Mouse (Mus musculus): ENCODE results near the gene Kif11. TPM values are rescaled to one million over a fixed set of nuclear protein-coding genes. Genes with fewer than 3 reads are reported as not detected.

Kif11 gene
- polyA plus RNA-seq (2016; fragmentation: Nextera tagmentation; extraction: Ambion mirVana), result 69.1 and 69.8 TPM in 2 replicates

- Histone ChIP-seq H3K36me3 (peaks cover 30% of the 10 kb centered on the region), H3K27ac (peak within 1 kb of the TSS; percentile 98), H3K4me2 (peak within 1 kb of the TSS; percentile 74), H3K27me3 (replicated peaks) (no peaks in the 10 kb centered on the region), H3K9ac (peak within 1 kb of the TSS; percentile 97), H3K4me1 (peaks cover 56% of the 10 kb centered on the region), H3K4me3 (peak within 1 kb of the TSS; percentile 98), H3K9me3 (replicated peaks) (no peaks in the 10 kb centered on the region)
- peak; percentile 97 for ATAC-seq
- WGBS (ENCODE audit: insufficient replicate concordance), result under 1% methylated on average over 73 of the region's 73 CpGs
Measured at GRCm38 (mm10) chr19:37375755-37376615, at the start of gene Kif11. TSS of gene Kif11 (plus strand) at chr19:37376403.

DNA sequence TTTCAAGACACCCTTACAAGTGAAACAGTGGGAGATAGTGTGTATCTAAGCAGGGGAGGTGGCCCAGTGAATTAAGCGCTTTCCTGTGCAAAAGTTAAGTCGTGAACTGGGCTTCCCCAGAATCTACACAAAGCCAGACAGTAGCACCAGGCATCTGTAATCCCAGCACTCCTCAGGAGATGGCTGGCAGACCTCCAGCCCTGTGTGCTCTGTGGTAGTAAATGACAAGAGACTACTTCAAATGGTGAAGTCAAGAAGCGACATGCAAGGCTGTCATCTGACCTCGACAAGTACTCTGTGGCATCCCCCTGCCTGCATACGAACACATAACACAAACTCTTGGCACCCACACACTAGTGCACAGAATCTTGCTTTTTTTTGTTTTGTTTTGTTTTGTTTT, 49.0 kb upstream of the Kif11 start:
- Histone ChIP-seq H3K4me2 (no peak overlapping the region), H3K4me3 (no peak overlapping the region), H3K27ac (no peak overlapping the region), H3K27me3 (replicated peaks) (no peaks in the 10 kb centered on the region), H3K4me1 (no peaks in the 10 kb centered on the region), H3K9ac (no peak overlapping the region), H3K36me3 (peaks cover 53% of the 10 kb centered on the region), H3K9me3 (replicated peaks) (no peaks in the 10 kb centered on the region)
- WGBS (ENCODE audit: insufficient replicate concordance), result 84% methylated on average over 5 of the region's 5 CpGs
- ATAC-seq, result no peak

DNA sequence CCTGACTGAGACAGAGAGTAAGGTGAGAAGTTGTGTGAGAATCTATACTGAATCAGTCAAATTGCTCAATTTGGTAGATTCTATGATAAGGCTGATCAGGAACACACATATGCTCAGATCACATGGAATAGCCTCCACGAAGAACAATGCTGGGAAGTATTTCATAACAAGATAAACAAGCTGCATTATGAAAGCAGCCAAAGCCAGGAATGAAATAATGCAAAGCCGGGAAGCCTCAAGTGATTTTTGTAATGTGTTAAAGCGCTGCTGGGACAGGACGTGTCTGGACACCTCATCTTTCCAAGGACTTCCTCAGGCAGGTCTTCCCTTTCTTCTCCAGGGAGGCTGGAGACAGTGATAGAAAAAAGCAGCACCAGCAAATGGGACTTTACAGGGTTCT, 43.5 kb upstream of the Kif11 start:
- H3K4me3 ChIP-seq, result no peak overlapping the region
- no peak overlapping the region for H3K9ac ChIP-seq
- WGBS (ENCODE audit: insufficient replicate concordance), result 73% methylated on average over 4 of the region's 4 CpGs
- peaks cover 27% of the 10 kb centered on the region for H3K36me3 ChIP-seq
- no peaks in the 10 kb centered on the region for H3K27me3 ChIP-seq (replicated peaks)
- H3K4me2 ChIP-seq, result 0 out of 2 replicates have a peak overlapping the region, but pooled peaks have one; percentile 6
- no peak overlapping the region for H3K27ac ChIP-seq
- peaks cover 29% of the 10 kb centered on the region for H3K4me1 ChIP-seq
- no peak for ATAC-seq
- no peaks in the 10 kb centered on the region for H3K9me3 ChIP-seq (replicated peaks)

- H3K27ac ChIP-seq, result no peak overlapping the region
- 33% methylated on average over 5 of the region's 5 CpGs for WGBS (ENCODE audit: insufficient replicate concordance)
- no peak overlapping the region for H3K4me3 ChIP-seq
- peak; percentile 35; the same call in 1 of the 2 replicates for ATAC-seq
- no peak overlapping the region for H3K9ac ChIP-seq
- H3K9me3 ChIP-seq (replicated peaks), result no peaks in the 10 kb centered on the region
- H3K4me2 ChIP-seq, result 0 out of 2 replicates have a peak overlapping the region, but pooled peaks have one; percentile 6
- peaks cover 21% of the 10 kb centered on the region for H3K36me3 ChIP-seq
- no peaks in the 10 kb centered on the region for H3K27me3 ChIP-seq (replicated peaks)
- peaks cover 33% of the 10 kb centered on the region for H3K4me1 ChIP-seq
Measured at GRCm38 (mm10) chr19:37333357-37333756, 42.8 kb upstream of the Kif11 start.

DNA sequence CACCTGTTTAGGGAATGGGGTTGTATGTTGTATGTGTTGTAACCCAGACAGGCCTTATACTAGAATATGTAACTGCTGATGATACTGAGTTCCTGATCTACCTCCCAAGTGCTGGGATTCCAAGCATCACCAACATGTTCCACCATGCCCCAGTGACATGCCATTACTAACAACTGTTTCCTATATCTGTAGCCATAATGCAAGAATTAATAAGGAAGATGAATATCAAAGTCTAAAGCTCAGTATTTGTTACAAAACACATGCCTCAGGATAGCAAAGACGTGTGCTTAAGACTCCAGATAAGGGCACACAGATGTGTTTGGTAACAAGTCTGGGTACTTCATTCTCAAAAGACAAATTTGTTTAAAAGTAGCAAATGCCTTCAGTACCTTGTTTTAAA, 40.8 kb upstream of the Kif11 start:
- Histone ChIP-seq H3K36me3 (peaks cover 3% of the 10 kb centered on the region; the same call in 1 of the 2 replicates), H3K9ac (no peak overlapping the region), H3K27me3 (replicated peaks) (no peaks in the 10 kb centered on the region), H3K9me3 (replicated peaks) (no peaks in the 10 kb centered on the region), H3K4me1 (peaks cover 37% of the 10 kb centered on the region), H3K4me3 (no peak overlapping the region), H3K4me2 (no peak overlapping the region), H3K27ac (no peak overlapping the region)
- WGBS (ENCODE audit: insufficient replicate concordance), result 43% methylated on average over 1 of the region's 1 CpGs
- no peak for ATAC-seq

- 61% methylated on average over 4 of the region's 4 CpGs for WGBS (ENCODE audit: insufficient replicate concordance)
- H3K9ac ChIP-seq, result no peak within 1 kb of the TSS
- no peaks in the 10 kb centered on the region for H3K9me3 ChIP-seq (replicated peaks)
- no peaks in the 10 kb centered on the region for H3K27me3 ChIP-seq (replicated peaks)
- H3K36me3 ChIP-seq, result 0 out of 2 replicates have a peak, but pooled peaks cover under 1% of the 10 kb centered on the region
- no peak within 1 kb of the TSS for H3K4me2 ChIP-seq
- no peak within 1 kb of the TSS for H3K4me3 ChIP-seq
- no peak within 1 kb of the TSS for H3K27ac ChIP-seq
- H3K4me1 ChIP-seq, result peaks cover 40% of the 10 kb centered on the region
- ATAC-seq, result no peak
Measured at GRCm38 (mm10) chr19:37337752-37338151, 38.5 kb upstream of the Kif11 start, which contains the start of gene Ide. TSS of gene Ide (minus strand) at chr19:37337852.

GRCm38 (mm10) chr19:37340495-37340894, 35.7 kb upstream of the Kif11 start:
- ATAC-seq, result no peak
- Histone ChIP-seq H3K4me3 (no peak overlapping the region), H3K4me2 (no peak overlapping the region), H3K27me3 (replicated peaks) (no peaks in the 10 kb centered on the region), H3K27ac (no peak overlapping the region), H3K9me3 (replicated peaks) (no peaks in the 10 kb centered on the region), H3K36me3 (no peaks in the 10 kb centered on the region; the same call in 1 of the 2 replicates), H3K4me1 (peaks cover 20% of the 10 kb centered on the region), H3K9ac (no peak overlapping the region)
- WGBS (ENCODE audit: insufficient replicate concordance), result 56% methylated on average over 5 of the region's 5 CpGs

GRCm38 (mm10) chr19:37340931-37341330, 35.3 kb upstream of the Kif11 start:
- no peak overlapping the region for H3K4me2 ChIP-seq
- 59% methylated on average over 5 of the region's 5 CpGs for WGBS (ENCODE audit: insufficient replicate concordance)

GRCm38 (mm10) chr19:37343899-37344298, 32.3 kb upstream of the Kif11 start:
- Histone ChIP-seq H3K4me2 (no peak overlapping the region), H3K9ac (no peak overlapping the region), H3K36me3 (no peaks in the 10 kb centered on the region; the same call in 1 of the 2 replicates), H3K27me3 (replicated peaks) (no peaks in the 10 kb centered on the region), H3K4me1 (peaks cover 8% of the 10 kb centered on the region; the same call in 1 of the 2 replicates), H3K27ac (no peak overlapping the region), H3K9me3 (replicated peaks) (no peaks in the 10 kb centered on the region), H3K4me3 (no peak overlapping the region)
- WGBS (ENCODE audit: insufficient replicate concordance), result 84% methylated on average over 5 of the region's 5 CpGs
- no peak for ATAC-seq

More at GRCm38 (mm10) chr19:37340931-37341330, 35.3 kb upstream of the Kif11 start:
- H3K4me3 ChIP-seq, result no peak overlapping the region
- no peak overlapping the region for H3K27ac ChIP-seq
- H3K36me3 ChIP-seq, result no peaks in the 10 kb centered on the region; the same call in 1 of the 2 replicates
- peaks cover 20% of the 10 kb centered on the region for H3K4me1 ChIP-seq
- H3K9me3 ChIP-seq (replicated peaks), result no peaks in the 10 kb centered on the region
- ATAC-seq, result no peak
- no peak overlapping the region for H3K9ac ChIP-seq
- H3K27me3 ChIP-seq (replicated peaks), result no peaks in the 10 kb centered on the region

- Histone ChIP-seq H3K9ac (no peak overlapping the region), H3K4me3 (no peak overlapping the region), H3K4me2 (no peak overlapping the region), H3K36me3 (peaks cover 2% of the 10 kb centered on the region; the same call in 1 of the 2 replicates), H3K9me3 (replicated peaks) (no peaks in the 10 kb centered on the region), H3K4me1 (no peaks in the 10 kb centered on the region), H3K27me3 (replicated peaks) (no peaks in the 10 kb centered on the region), H3K27ac (no peak overlapping the region)
- WGBS (ENCODE audit: insufficient replicate concordance), result 74% methylated on average over 3 of the region's 3 CpGs
- ATAC-seq, result no peak
Measured at GRCm38 (mm10) chr19:37346258-37346657, 29.9 kb upstream of the Kif11 start.

DNA sequence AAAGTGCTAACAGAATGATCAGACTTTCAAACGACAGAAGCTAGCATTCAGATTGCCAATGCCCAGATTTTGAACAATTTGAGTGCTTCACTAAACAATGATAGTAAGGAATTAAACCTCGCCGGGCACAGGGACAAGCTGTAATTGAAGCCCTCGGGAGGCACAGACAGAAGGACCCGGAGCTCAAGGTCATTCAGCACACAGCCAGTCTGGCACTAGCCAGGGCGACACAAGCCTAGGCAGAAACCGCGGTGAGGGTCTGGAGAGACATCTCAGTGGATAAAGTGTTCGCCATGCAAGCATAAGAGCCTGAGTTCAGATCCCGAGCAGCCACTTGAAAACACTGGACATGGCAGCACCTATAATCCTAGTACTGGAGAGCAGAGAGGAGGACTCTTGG, 27.9 kb upstream of the Kif11 start:
- H3K27me3 ChIP-seq (replicated peaks), result no peaks in the 10 kb centered on the region
- H3K9ac ChIP-seq, result no peak overlapping the region
- no peak overlapping the region for H3K27ac ChIP-seq
- no peak overlapping the region for H3K4me3 ChIP-seq
- peaks cover 3% of the 10 kb centered on the region; the same call in 1 of the 2 replicates for H3K4me1 ChIP-seq
- peaks cover 6% of the 10 kb centered on the region; the same call in 1 of the 2 replicates for H3K9me3 ChIP-seq (replicated peaks)
- H3K36me3 ChIP-seq, result peaks cover 18% of the 10 kb centered on the region
- no peak for ATAC-seq
- H3K4me2 ChIP-seq, result no peak overlapping the region
- WGBS (ENCODE audit: insufficient replicate concordance), result 80% methylated on average over 10 of the region's 10 CpGs

DNA sequence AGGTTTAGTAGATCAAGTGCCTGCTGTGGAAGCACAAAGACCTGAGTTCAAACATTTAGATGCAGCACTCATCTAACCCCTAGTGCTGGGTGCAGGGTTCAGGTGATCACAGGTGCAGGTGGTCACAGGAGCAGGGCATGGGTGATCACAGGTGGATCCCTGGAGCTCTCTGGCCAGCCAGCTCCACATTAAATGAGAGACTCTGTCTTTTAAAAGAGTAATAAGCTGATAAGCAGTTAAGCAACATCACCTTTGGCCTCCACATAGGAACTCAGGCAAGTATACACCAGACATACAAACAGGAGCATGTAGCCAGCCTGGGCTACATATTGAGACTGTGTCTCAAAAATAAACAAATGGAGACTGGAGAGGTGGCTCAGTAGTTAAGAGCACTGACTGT, 27.3 kb upstream of the Kif11 start:
- Histone ChIP-seq H3K9ac (no peak overlapping the region), H3K27ac (no peak overlapping the region), H3K27me3 (replicated peaks) (no peaks in the 10 kb centered on the region), H3K9me3 (replicated peaks) (peaks cover 6% of the 10 kb centered on the region; the same call in 1 of the 2 replicates), H3K4me3 (no peak overlapping the region), H3K4me2 (no peak overlapping the region), H3K4me1 (peaks cover 9% of the 10 kb centered on the region), H3K36me3 (peaks cover 18% of the 10 kb centered on the region)
- no peak for ATAC-seq

Data from liver, embryonic 12.5 days (tissue).